ENCODE assay signal across 13 mouse cellular contexts in genomic region chr10:67039001-67039400, GRCm38 (mm10). TPM values are rescaled to one million over a fixed set of nuclear protein-coding genes. Genes with fewer than 3 reads are reported as not detected.
DNase-seq lines count a peak whose midpoint lies in the region; ATAC-seq and TF ChIP-seq lines count a peak whose summit lies in the region.
"Had no signal": no experiment of that assay in that cellular context is flagged by ENCODE, and none has a peak within 500 bp of the region (broad histone marks: within the 10 kb centered on the region; RNA-seq: fewer than 3 reads in every experiment).

No protein-coding gene starts in this region.

- H3K27me3 ChIP-seq in heart, embryonic 10.5 days (ENCODE audit: insufficient read depth, poor library complexity, severe bottlenecking) = no peaks in the 10 kb centered on the region
- H3K27me3 ChIP-seq in heart, adult 2 months (ENCODE audit: control insufficient read depth, insufficient read depth, low read length) = no peaks in the 10 kb centered on the region
- H3K27me3 ChIP-seq: megakaryocyte, embryonic 14.5 days; neural tube, embryonic 12.5 days had no signal

- H3K4me3 ChIP-seq in heart, embryonic 10.5 days = peak overlapping the region; percentile 5; the same call in 1 of the 2 replicates
- no peak overlapping the region for H3K4me3 ChIP-seq in heart, adult 2 months
- no peak overlapping the region for H3K4me3 ChIP-seq in bone marrow, adult 2 months (replicated peaks; ENCODE audit: control insufficient read depth, low read depth, low read length)
- H3K4me3 ChIP-seq: megakaryocyte, embryonic 14.5 days; neural tube, embryonic 12.5 days had no signal

- no peak overlapping the region for H3K9ac ChIP-seq in heart, adult 2 months (ENCODE audit: low read depth, low read length)
- H3K9ac ChIP-seq: neural tube, embryonic 12.5 days had no signal

- H3K36me3 ChIP-seq in heart, embryonic 10.5 days = no peaks in the 10 kb centered on the region
- H3K36me3 ChIP-seq in heart, adult 2 months (ENCODE audit: control insufficient read depth, insufficient read depth, low read length) = no peaks in the 10 kb centered on the region

- no peak for TF ChIP-seq POLR2A in heart, adult 2 months (IDR thresholded peaks at IDR 0.05; ENCODE audit: insufficient read depth, low read depth, low read length)
- TF ChIP-seq POLR2A in bone marrow, adult 2 months (IDR thresholded peaks at IDR 0.05; ENCODE audit: borderline replicate concordance, control insufficient read depth, low read depth, low read length) = no peak

- no peak for DNase-seq in heart, embryonic 10.5 days (ENCODE audit: low spot score)
- DNase-seq in heart, adult 2 months = no peak
- peak; percentile 22 for DNase-seq in heart, postnatal 4 days
- no peak for DNase-seq in spleen, postnatal 10 days (ENCODE audit: low spot score in 2 of 2)
- DNase-seq in Muller cell, postnatal 12 days (ENCODE audit: inconsistent ontology term) = no peak
- no peak for DNase-seq in spleen, postnatal 4 days (ENCODE audit: low spot score in 2 of 2)
- DNase-seq: adrenal gland, postnatal 14 days; B cell, adult 2 months had no signal

- 0 out of 2 replicates have a peak overlapping the region, but pooled peaks have one; percentile 10 for H3K27ac ChIP-seq in heart, embryonic 10.5 days
- no peak overlapping the region for H3K27ac ChIP-seq in heart, adult 2 months
- peak overlapping the region; percentile 18 for H3K27ac ChIP-seq in bone marrow, adult 2 months (ENCODE audit: control insufficient read depth, insufficient read depth, low read depth, low read length, poor library complexity)
- H3K27ac ChIP-seq: kidney, postnatal 0 days; neural tube, embryonic 12.5 days had no signal

- TF ChIP-seq EP300 in heart, adult 2 months (IDR thresholded peaks at IDR 0.05; ENCODE audit: insufficient read depth, low read depth, low read length) = no peak

- no peak for TF ChIP-seq CTCF in heart, adult 2 months (IDR thresholded peaks at IDR 0.05)
- no peak for TF ChIP-seq CTCF in bone marrow, adult 2 months (IDR thresholded peaks at IDR 0.05; ENCODE audit: control insufficient read depth, insufficient read depth, low read length)

- no peaks in the 10 kb centered on the region for H3K9me3 ChIP-seq in heart, embryonic 10.5 days
- H3K9me3 ChIP-seq: megakaryocyte, embryonic 14.5 days; neural tube, embryonic 12.5 days had no signal

- peak; percentile 27; the same call in 1 of the 2 replicates for ATAC-seq in megakaryocyte progenitor cell, adult 5-6 weeks (replicated peaks; ENCODE audit: poor library complexity)

- peaks cover 2% of the 10 kb centered on the region for H3K79me2 ChIP-seq in heart, adult 2 months (replicated peaks; ENCODE audit: control insufficient read depth, insufficient read depth, low read length)

- H3K4me1 ChIP-seq in heart, embryonic 10.5 days = peaks cover 36% of the 10 kb centered on the region
- H3K4me1 ChIP-seq in heart, adult 2 months (ENCODE audit: control insufficient read depth, insufficient read depth, low read length) = peaks cover 7% of the 10 kb centered on the region
- peaks cover 3% of the 10 kb centered on the region for H3K4me1 ChIP-seq in bone marrow, adult 2 months (ENCODE audit: control insufficient read depth, insufficient read depth, low read length)
- H3K4me1 ChIP-seq: neural tube, embryonic 12.5 days had no signal

- intact Hi-C loops in heart, adult 2 months (cut with DNase I) = no loop called here

- 48% methylated on average over 17 of the region's 17 CpGs for WGBS in heart, embryonic 10.5 days
- 76% methylated on average over 17 of the region's 17 CpGs for WGBS in heart, adult 2 months
- WGBS in bone marrow, adult 2 months = 62% methylated on average over 17 of the region's 17 CpGs

RNA-seq across cellular contexts. Expression of gene Jmjd1c, which starts 56.9 kb away (rescaled TPM):
- polyA plus RNA-seq in heart, embryonic 10.5 days (2016; fragmentation: Nextera tagmentation; extraction: Ambion mirVana) = 27.8 and 30.4 TPM in 2 replicates
- 10 to 100 TPM; 34.5 to 36.8 TPM for total RNA-seq in heart, adult 2 months (2021)
- polyA plus RNA-seq in heart, adult 2 months (2012; rRNA removed) = 8.5 and 14.7 TPM in 2 replicates
- 8.1 and 18.0 TPM in 2 replicates for polyA plus RNA-seq in bone marrow, adult 2 months (2011; ENCODE audit: insufficient read depth, insufficient read length, low replicate concordance, missing spikeins)
- total RNA-seq in heart, postnatal 4 days (2021) = 10 to 100 TPM; 66.7 to 70.5 TPM
- 82.6 and 124 TPM in 2 replicates for total RNA-seq in megakaryocyte progenitor cell, adult 5-6 weeks (2015)
- 49.5 and 79.8 TPM in 2 replicates for total RNA-seq in megakaryocyte progenitor cell, adult 5-6 weeks (2017)

RNA-seq across cellular contexts. Expression of gene Reep3, which starts 57.7 kb away (rescaled TPM):
- polyA plus RNA-seq in heart, embryonic 10.5 days (2016; fragmentation: Nextera tagmentation; extraction: Ambion mirVana) = 21.2 and 26.1 TPM in 2 replicates
- 10 to 100 TPM; 19.7 to 20.2 TPM for total RNA-seq in heart, adult 2 months (2021)
- polyA plus RNA-seq in heart, adult 2 months (2012; rRNA removed) = 14.9 and 27.7 TPM in 2 replicates
- polyA plus RNA-seq in bone marrow, adult 2 months (2011; ENCODE audit: insufficient read depth, insufficient read length, low replicate concordance, missing spikeins) = 3.7 and 10.8 TPM in 2 replicates
- 10 to 100 TPM; 42.9 to 43.7 TPM for total RNA-seq in heart, postnatal 4 days (2021)
- total RNA-seq in megakaryocyte progenitor cell, adult 5-6 weeks (2015) = 25.3 and 28.7 TPM in 2 replicates
- total RNA-seq in megakaryocyte progenitor cell, adult 5-6 weeks (2017) = 12.1 and 12.2 TPM in 2 replicates
